Mouse (Mus musculus): Measurements from ENCODE around the gene Spata5.

DNA sequence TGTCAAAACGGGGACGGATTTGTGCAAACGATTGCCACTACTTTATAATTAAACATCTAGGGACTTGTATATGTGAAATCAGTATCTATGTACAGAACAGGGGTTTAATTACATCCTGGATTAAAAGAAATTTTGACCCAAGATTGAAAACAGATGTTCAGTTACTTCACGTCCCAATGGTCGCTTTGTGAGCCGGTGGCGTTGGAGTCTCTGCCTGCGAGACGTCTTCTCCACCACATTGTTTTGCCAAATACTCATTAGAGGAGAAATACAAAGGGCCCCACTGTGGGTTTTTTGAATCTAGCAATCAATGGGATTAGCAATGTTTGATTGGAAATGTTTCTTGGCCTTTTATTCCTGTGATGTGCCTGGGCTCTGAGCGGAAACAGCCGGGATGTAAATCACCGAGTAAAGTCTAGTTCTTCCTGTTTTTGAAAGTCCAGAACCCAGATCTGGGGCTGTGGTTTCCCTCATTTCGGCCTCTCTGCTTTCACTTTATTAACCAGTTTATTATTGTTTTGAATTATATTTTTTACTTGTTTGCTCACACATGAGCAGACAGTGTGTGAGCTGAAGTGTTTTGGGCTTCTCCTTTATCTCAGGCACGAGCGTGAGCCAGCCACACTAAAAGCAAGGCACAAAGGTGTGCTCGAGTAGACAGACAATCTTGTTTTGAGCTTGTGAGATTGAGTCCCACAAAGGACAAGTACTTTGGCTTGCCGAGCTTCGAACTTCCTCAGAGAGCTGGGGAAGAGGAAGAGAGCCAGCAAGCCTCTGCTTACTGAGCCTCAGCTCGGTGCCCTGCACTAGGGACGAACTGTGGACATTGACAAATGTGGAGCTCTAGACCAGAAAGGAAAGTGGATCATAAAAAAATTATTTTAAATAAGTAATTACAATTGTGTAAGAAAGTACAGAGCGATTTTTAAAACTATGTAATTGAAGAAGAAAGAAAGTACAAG lies 197.2 kb downstream of the Spata5 start:
- TF ChIP-seq POLR2A (IDR thresholded peaks at IDR 0.05; ENCODE audit: low read depth, low read length): no peak
- TF ChIP-seq CTCF (conservative IDR thresholded peaks at IDR 0.05 in 1 of 2, IDR thresholded peaks at IDR 0.05 in 1 of 2; ENCODE audit: low read depth in 2 of 2, low read length in 2 of 2): no peak
- TF ChIP-seq USF2 (conservative IDR thresholded peaks at IDR 0.05; ENCODE audit: low read depth, low read length): no peak
- no peak for TF ChIP-seq USF1 (IDR thresholded peaks at IDR 0.05; ENCODE audit: low read depth, low read length)
